Mouse (Mus musculus): ENCODE data around the gene Srgn. TPM values are rescaled to one million over a fixed set of nuclear protein-coding genes. Genes with fewer than 3 reads are reported as not detected.
A peak's percentile ranks its signal among the peaks of the same experiment; 100 is the strongest.
"Not testable (repeated sequence)": the region's sequence is repeated elsewhere in the genome, so short reads cannot be mapped to it uniquely, and the experiment has no call there.

Gene Srgn
- total RNA-seq, 1 experiment from 2014 or later, result 2,014 TPM

- peak; percentile 54 for ATAC-seq (ENCODE audit: extremely low read depth, insufficient number of reproducible peaks, low FRiP score, poor library complexity, severe bottlenecking)
Observed at GRCm38 (mm10) chr10:62500088-62500915, 26.9 kb downstream of the Srgn start.

GRCm38 (mm10) chr10:62491681-62492080, 35.6 kb downstream of the Srgn start:
- ATAC-seq (ENCODE audit: extremely low read depth, insufficient number of reproducible peaks, low FRiP score, poor library complexity, severe bottlenecking), result not testable (repeated sequence)

GRCm38 (mm10) chr10:62488266-62488665, 39.0 kb downstream of the Srgn start:
- ATAC-seq (ENCODE audit: extremely low read depth, insufficient number of reproducible peaks, low FRiP score, poor library complexity, severe bottlenecking), result no peak

- ATAC-seq (ENCODE audit: extremely low read depth, insufficient number of reproducible peaks, low FRiP score, poor library complexity, severe bottlenecking), result peak; percentile 69
Observed at GRCm38 (mm10) chr10:62486618-62487415, 40.4 kb downstream of the Srgn start, which contains the start of gene Vps26a. TSS of gene Vps26a (minus strand) at chr10:62486805.

- ATAC-seq (ENCODE audit: extremely low read depth, insufficient number of reproducible peaks, low FRiP score, poor library complexity, severe bottlenecking), result no peak
Observed at GRCm38 (mm10) chr10:62485878-62486582, 41.2 kb downstream of the Srgn start.

GRCm38 (mm10) chr10:62481108-62481852, 46.0 kb downstream of the Srgn start:
- ATAC-seq (ENCODE audit: extremely low read depth, insufficient number of reproducible peaks, low FRiP score, poor library complexity, severe bottlenecking), result no peak

- ATAC-seq (ENCODE audit: extremely low read depth, insufficient number of reproducible peaks, low FRiP score, poor library complexity, severe bottlenecking), result no peak
Observed at GRCm38 (mm10) chr10:62476980-62477379, 50.3 kb downstream of the Srgn start.

GRCm38 (mm10) chr10:62474944-62475343, 52.3 kb downstream of the Srgn start:
- ATAC-seq (ENCODE audit: extremely low read depth, insufficient number of reproducible peaks, low FRiP score, poor library complexity, severe bottlenecking), result no peak

- ATAC-seq (ENCODE audit: extremely low read depth, insufficient number of reproducible peaks, low FRiP score, poor library complexity, severe bottlenecking), result no peak
Observed at GRCm38 (mm10) chr10:62471105-62471504, 56.1 kb downstream of the Srgn start.

GRCm38 (mm10) chr10:62469736-62470135, 57.5 kb downstream of the Srgn start:
- ATAC-seq (ENCODE audit: extremely low read depth, insufficient number of reproducible peaks, low FRiP score, poor library complexity, severe bottlenecking), result no peak

- no peak for ATAC-seq (ENCODE audit: extremely low read depth, insufficient number of reproducible peaks, low FRiP score, poor library complexity, severe bottlenecking)
Observed at GRCm38 (mm10) chr10:62461321-62461720, 65.9 kb downstream of the Srgn start.

GRCm38 (mm10) chr10:62452001-62452400, 75.2 kb downstream of the Srgn start:
- not testable (repeated sequence) for ATAC-seq (ENCODE audit: extremely low read depth, insufficient number of reproducible peaks, low FRiP score, poor library complexity, severe bottlenecking)

- no peak for ATAC-seq (ENCODE audit: extremely low read depth, insufficient number of reproducible peaks, low FRiP score, poor library complexity, severe bottlenecking)
Observed at GRCm38 (mm10) chr10:62450280-62450640, 77.0 kb downstream of the Srgn start.

- ATAC-seq (ENCODE audit: extremely low read depth, insufficient number of reproducible peaks, low FRiP score, poor library complexity, severe bottlenecking), result peak; percentile 85
Observed at GRCm38 (mm10) chr10:62449364-62450279, 77.6 kb downstream of the Srgn start, which contains the start of the genes 4930507D05Rik and Supv3l1. TSS of gene 4930507D05Rik (plus strand) at chr10:62449489. TSS of gene Supv3l1 (minus strand) at chr10:62449738.
